Mouse (Mus musculus) C2C12 (cell line): ENCODE measurements at regions not wholly inside any gene's neighbourhood (a gene's known extent, or its start where the extent isn't known, plus 50 kb on each side); places are given as distances from the start of the nearest gene placed in this dataset.

ENCODE experiments used
- H3K27me3 ChIP-seq: one replicate; pipeline ENCODE4 v1.6.1; 2011; ENCODE audit not compliant: control insufficient read depth, insufficient read depth, insufficient read length
- H3K36me3 ChIP-seq: one replicate; pipeline ENCODE4 v1.6.1; 2011; ENCODE audit not compliant: control insufficient read depth, insufficient read depth
- H3K4me3 ChIP-seq: one replicate; pipeline ENCODE4 v1.5.1; 2011; ENCODE audit warnings: mild to moderate bottlenecking, control low read depth; ENCODE audit not compliant: poor library complexity, insufficient read depth, severe bottlenecking
- H3K79me2 ChIP-seq: one replicate; pipeline ENCODE4 v1.6.1; 2011; ENCODE audit not compliant: control insufficient read depth, insufficient read depth
- H3K79me3 ChIP-seq: one replicate; pipeline ENCODE4 v1.6.1; 2011; ENCODE audit warnings: low read depth, control low read depth
- H3ac ChIP-seq: one replicate; pipeline ENCODE3; 2011; ENCODE audit warnings: low read depth; ENCODE audit not compliant: control insufficient read depth, insufficient read length
- CEBPB ChIP-seq: IDR thresholded peaks from one replicate; pipeline ENCODE4 v1.6.1; 2011; ENCODE audit warnings: low read depth, mild to moderate bottlenecking, control low read depth, moderate library complexity
- CTCF ChIP-seq: IDR thresholded peaks from one replicate; pipeline ENCODE4 v1.5.1; 2011; ENCODE audit not compliant: control insufficient read depth, insufficient read depth, insufficient read length
- FOSL1 ChIP-seq: IDR thresholded peaks from one replicate; pipeline ENCODE4 v1.8.0; 2011; ENCODE audit warnings: mild to moderate bottlenecking, low read length; ENCODE audit not compliant: poor library complexity, insufficient read depth, severe bottlenecking
- MAX ChIP-seq: IDR thresholded peaks from one replicate; pipeline ENCODE4 v1.6.1; 2011; ENCODE audit warnings: mild to moderate bottlenecking, control low read depth
- MYOD1 ChIP-seq: IDR thresholded peaks from one replicate; pipeline ENCODE4 v1.6.1; 2011; ENCODE audit warnings: low read depth; ENCODE audit not compliant: control insufficient read depth, insufficient read length
- MYOG ChIP-seq: IDR thresholded peaks from one replicate; pipeline ENCODE4 v1.6.1; 2011; ENCODE audit not compliant: control insufficient read depth, insufficient read length; ENCODE audit errors: extremely low read depth
- USF1 ChIP-seq: IDR thresholded peaks from one replicate; pipeline ENCODE4 v1.6.1; 2011; ENCODE audit warnings: low read depth, mild to moderate bottlenecking, control low read depth, moderate library complexity

- Histone ChIP-seq H3K4me3 (no peak overlapping the region), H3ac (no peak overlapping the region), H3K36me3 (no peaks in the 10 kb centered on the region), H3K27me3 (no peaks in the 10 kb centered on the region), H3K79me2 (no peaks in the 10 kb centered on the region), H3K79me3 (no peaks in the 10 kb centered on the region)
- no peak for TF ChIP-seq MAX
- no peak for TF ChIP-seq MYOD1
- no peak for TF ChIP-seq CTCF
- TF ChIP-seq CEBPB, result no peak
- TF ChIP-seq USF1, result no peak
- no peak for TF ChIP-seq FOSL1
- no peak for TF ChIP-seq MYOG
Measured at GRCm38 (mm10) chr3:52466571-52466970, 198.4 kb downstream of the Foxo1 start.

GRCm38 (mm10) chr3:52463911-52464310 lies 195.8 kb downstream of the Foxo1 start:
- no peaks in the 10 kb centered on the region for H3K27me3 ChIP-seq
- H3K79me3 ChIP-seq, result no peaks in the 10 kb centered on the region
- H3K36me3 ChIP-seq, result no peaks in the 10 kb centered on the region
- H3K4me3 ChIP-seq, result no peak overlapping the region
- TF ChIP-seq MYOD1, result no peak
- no peak for TF ChIP-seq CEBPB
- peak; percentile 29 for TF ChIP-seq MAX
- TF ChIP-seq USF1, result peak; percentile 17
- no peak for TF ChIP-seq CTCF
- no peaks in the 10 kb centered on the region for H3K79me2 ChIP-seq
- H3ac ChIP-seq, result no peak overlapping the region

GRCm38 (mm10) chr3:52454955-52455354 lies 186.8 kb downstream of the Foxo1 start:
- Histone ChIP-seq H3K27me3 (no peaks in the 10 kb centered on the region), H3K36me3 (no peaks in the 10 kb centered on the region), H3ac (no peak overlapping the region)

GRCm38 (mm10) chr3:52453041-52453440 lies 184.9 kb downstream of the Foxo1 start:
- Histone ChIP-seq H3K36me3 (no peaks in the 10 kb centered on the region), H3K27me3 (no peaks in the 10 kb centered on the region), H3K4me3 (no peak overlapping the region)

More at GRCm38 (mm10) chr3:52454955-52455354, 186.8 kb downstream of the Foxo1 start:
- TF ChIP-seq MYOD1 (no peak), CTCF (no peak), FOSL1 (no peak), MYOG (no peak), CEBPB (no peak)
- H3K4me3 ChIP-seq, result no peak overlapping the region
- H3K79me3 ChIP-seq, result no peaks in the 10 kb centered on the region
- H3K79me2 ChIP-seq, result no peaks in the 10 kb centered on the region

GRCm38 (mm10) chr3:52452345-52452744 lies 184.2 kb downstream of the Foxo1 start:
- Histone ChIP-seq H3ac (no peak overlapping the region), H3K36me3 (no peaks in the 10 kb centered on the region), H3K4me3 (no peak overlapping the region), H3K79me2 (no peaks in the 10 kb centered on the region), H3K27me3 (no peaks in the 10 kb centered on the region), H3K79me3 (no peaks in the 10 kb centered on the region)
- TF ChIP-seq FOSL1 (no peak), USF1 (no peak), MYOD1 (no peak), MAX (no peak), MYOG (no peak), CTCF (no peak), CEBPB (no peak)

More at GRCm38 (mm10) chr3:52453041-52453440, 184.9 kb downstream of the Foxo1 start:
- Histone ChIP-seq H3K79me3 (no peaks in the 10 kb centered on the region), H3K79me2 (no peaks in the 10 kb centered on the region), H3ac (no peak overlapping the region)
- TF ChIP-seq MAX (no peak), CTCF (no peak)

GRCm38 (mm10) chr3:52446991-52447390 lies 178.9 kb downstream of the Foxo1 start:
- Histone ChIP-seq H3K79me2 (no peaks in the 10 kb centered on the region), H3K27me3 (no peaks in the 10 kb centered on the region), H3K79me3 (no peaks in the 10 kb centered on the region), H3ac (no peak overlapping the region), H3K4me3 (no peak overlapping the region), H3K36me3 (no peaks in the 10 kb centered on the region)
- TF ChIP-seq USF1 (no peak), MAX (no peak), CEBPB (no peak), MYOD1 (no peak), MYOG (no peak), CTCF (no peak), FOSL1 (no peak)
